Mouse (Mus musculus): ENCODE measurements around the gene Nup133.

The Nup133 gene

DNA sequence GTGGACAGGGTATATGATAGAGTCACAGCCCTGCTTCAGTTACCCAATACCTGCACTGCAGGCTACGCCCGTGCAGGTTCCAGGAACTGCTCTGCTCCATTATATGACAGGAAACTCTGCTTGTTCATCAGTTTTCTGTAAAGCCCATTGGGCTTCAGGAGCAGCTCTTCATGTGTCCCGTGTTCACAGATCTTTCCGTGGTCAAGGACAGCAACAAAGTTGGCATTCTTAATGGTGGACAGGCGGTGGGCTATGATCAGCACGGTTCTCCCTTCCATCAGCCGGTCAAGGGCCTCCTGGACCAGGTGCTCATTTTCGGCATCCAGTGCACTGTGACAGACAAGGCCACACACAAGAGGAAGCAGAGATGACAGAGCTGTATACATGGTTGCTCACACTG is 5.2 kb upstream of the Nup133 start:
- in situ Hi-C loops (cut with MboI; ENCODE audit: unreplicated experiment in 2 of 2) = no loop called here

DNA sequence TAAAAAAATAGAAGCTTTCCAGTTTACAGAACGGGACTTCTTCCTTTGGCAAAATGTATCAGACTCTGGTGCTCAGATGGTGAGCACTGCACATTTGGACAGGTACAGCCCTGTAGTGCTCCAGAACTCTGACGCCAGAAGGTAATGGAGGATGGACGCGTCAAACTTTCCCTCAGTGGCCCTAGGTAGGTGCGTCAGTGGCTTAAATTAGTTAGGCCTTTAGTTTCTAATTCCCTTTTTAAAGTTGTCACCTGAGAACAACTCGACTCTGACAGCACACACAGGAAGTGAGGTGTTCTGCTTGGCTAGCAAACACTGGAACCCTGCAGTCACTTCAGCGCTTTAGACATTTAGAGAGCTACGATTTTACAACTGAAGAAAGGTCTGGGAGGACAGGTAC is 4.6 kb upstream of the Nup133 start:
- in situ Hi-C loops (cut with MboI; ENCODE audit: unreplicated experiment in 2 of 2) = no loop called here

DNA sequence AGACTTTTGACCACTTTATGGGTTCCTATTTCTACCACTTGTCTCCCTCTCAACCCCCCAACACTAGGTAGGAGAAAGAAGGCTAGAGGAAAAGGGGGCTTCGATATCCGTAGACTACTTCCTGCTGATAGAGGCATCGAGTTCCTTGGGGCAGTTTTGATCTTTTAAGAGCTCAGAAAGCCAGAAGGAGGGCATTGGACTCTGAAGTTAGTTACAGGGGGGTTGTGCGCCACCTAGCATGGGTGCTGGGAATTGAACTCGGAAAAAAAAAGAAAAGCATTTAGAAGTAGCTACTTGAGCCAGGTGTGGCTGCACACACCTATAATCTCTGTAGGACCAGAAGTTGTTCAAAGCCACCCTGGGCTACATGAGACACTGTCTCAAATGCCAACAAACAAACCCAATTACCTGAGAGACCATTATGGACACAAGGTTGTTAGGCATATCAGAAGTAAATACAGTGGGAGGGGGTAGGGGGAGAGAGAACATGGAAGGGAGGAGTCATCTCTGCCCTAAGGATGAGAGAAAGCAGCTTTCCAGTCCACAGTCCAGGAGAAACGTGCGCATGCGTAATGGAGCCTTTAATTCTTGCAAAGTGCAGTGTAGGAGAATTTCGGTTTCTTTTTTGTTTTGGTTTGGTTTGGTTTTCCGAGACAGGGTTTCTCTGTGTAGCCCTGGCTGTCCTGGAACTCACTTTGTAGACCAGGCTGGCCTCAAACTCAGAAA is 1.2 kb upstream of the Nup133 start:
- in situ Hi-C loops (cut with MboI; ENCODE audit: unreplicated experiment in 2 of 2) = no loop called here

DNA sequence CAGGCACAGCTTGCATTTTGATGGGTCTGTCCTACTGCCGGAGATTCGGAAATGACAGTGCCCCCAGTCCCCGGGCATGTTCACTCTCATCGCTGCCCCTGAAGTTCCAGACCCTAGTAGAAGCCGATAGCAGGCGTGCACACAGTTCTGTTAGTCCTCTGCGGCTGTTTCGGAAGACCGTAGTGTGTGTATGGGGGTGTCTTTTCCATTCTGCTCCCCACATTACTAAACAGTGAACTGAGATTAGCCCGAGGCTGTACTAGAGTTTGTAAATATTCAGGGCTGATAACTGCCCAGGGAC is 571 bp upstream of the Nup133 start:
- in situ Hi-C loops (cut with MboI; ENCODE audit: unreplicated experiment in 2 of 2) = no loop called here

DNA sequence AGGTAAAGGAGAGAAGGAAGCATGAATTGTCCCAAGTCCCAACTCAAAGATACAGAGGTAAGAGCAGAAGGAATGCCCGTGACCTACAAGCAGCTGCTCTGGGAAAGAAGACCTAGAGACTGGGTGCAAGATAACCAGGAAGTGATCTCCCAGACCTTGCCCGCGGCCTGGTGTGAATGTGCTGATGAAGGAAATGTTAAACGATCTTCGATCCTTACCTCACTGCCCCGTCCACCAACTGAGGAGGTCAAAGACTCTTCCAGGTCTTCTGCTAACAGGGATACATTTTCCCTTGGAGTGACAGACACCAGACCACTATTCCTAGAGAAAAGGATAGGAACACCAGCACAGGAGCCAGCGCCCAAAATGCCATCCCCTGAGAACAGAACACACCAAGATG is 20.0 kb downstream of the Nup133 start:
- in situ Hi-C loops (cut with MboI; ENCODE audit: unreplicated experiment in 2 of 2) = loop anchor here (5.0 to 10.0 kb wide), 2 partner anchors 94 to 428 kb away; no protein-coding TSS in a partner anchor

DNA sequence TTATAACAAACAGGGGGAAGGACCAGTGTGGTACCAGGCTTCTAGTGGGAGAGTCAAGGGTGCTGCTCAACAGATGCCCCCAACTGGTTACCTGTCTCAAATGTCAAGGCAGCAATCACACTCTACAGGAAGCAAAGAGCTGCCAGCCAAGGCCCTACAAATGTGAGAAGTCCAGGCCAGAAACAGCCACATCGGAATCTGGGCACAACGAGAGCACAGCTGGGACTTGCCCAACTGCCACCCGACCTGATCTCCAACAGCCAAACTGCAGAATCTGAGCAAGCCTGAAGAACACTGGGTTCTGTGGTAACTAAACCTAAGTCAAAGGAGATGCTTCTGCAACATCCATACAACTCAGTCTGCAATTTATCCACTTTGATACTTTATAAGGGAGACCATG is 23.4 kb downstream of the Nup133 start:
- in situ Hi-C loops (cut with MboI; ENCODE audit: unreplicated experiment in 2 of 2) = loop anchor here (5.0 to 10.0 kb wide), 2 partner anchors 91 to 432 kb away; no protein-coding TSS in a partner anchor

DNA sequence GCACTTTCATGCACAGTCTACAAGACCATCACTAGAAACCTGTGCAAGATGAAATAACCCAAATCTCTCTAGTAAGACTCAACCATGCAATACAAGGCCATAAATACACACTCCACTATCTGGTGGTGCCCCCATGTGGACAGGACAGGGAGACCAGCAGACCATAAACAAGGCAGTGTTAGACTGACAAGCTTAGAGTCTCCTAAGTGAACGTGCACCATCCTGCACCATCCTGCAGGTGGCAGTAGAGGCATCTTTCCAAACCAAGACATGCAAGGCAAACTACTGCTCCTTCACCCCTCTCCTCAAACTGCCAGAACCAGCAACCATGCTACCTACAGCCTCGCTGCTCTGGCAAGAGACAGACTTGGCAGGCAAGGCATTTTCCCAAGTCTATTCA is 24.3 kb downstream of the Nup133 start:
- in situ Hi-C loops (cut with MboI; ENCODE audit: unreplicated experiment in 2 of 2) = loop anchor here (5.0 to 10.0 kb wide), 4 partner anchors 87 to 433 kb away; no protein-coding TSS in a partner anchor

DNA sequence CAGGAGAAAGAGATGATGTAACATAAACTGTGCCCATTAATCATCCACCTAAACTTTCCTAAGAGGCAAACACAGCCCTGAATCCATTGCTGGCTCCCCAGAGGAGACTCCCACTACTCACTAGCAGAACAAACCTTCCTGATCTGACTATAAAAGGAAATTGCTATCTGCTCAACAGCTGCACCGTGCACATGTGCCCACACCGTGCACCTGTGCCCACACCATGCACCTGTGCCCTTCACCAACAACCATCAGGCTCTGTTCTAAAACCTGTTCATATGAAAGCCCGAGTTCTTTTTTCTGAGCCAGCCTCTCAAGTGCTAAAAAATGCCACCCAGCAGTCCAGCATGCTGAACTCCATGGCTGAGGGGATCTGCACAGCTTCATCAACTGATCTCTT is 34.4 kb downstream of the Nup133 start:
- in situ Hi-C loops (cut with MboI; ENCODE audit: unreplicated experiment in 2 of 2) = no loop called here

DNA sequence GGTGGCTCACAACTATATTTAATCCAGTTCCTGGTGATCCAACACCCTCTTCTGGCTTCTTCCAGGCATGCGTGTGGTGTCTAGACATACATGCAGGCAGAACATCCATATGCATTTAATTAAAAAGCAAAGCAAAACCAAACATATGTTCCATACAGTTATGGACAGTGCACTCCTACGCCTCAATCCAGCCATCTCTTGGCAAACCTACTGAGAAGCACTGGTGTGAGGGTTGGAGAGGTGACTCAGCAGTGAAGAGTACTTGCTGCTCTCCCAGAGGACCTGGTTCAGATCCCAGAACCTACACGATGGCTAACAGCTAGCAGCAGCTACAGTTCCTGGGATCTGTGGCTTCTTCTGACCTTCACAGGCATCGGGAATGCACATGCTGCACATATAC is 36.8 kb downstream of the Nup133 start:
- in situ Hi-C loops (cut with MboI; ENCODE audit: unreplicated experiment in 2 of 2) = no loop called here

DNA sequence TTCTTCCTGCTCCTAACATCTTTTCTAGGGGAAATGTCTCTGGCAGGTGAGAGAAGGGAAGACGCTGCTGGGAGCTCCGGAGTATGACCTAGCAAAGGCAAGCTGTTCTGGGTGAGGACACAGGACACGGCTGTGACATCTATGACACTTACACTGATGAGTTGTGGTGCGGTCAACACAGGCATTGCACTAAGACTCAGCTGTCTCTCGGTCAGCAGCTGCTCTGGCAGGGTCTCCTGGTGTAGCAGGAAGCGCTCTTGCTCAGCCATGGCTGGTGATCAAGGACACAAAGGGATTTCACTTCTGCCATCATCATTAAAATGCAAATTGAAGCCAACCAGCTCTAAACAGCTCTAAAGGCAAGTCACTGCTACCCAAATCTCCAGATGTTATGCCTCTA is 41.5 kb downstream of the Nup133 start:
- in situ Hi-C loops (cut with MboI; ENCODE audit: unreplicated experiment in 2 of 2) = no loop called here

DNA sequence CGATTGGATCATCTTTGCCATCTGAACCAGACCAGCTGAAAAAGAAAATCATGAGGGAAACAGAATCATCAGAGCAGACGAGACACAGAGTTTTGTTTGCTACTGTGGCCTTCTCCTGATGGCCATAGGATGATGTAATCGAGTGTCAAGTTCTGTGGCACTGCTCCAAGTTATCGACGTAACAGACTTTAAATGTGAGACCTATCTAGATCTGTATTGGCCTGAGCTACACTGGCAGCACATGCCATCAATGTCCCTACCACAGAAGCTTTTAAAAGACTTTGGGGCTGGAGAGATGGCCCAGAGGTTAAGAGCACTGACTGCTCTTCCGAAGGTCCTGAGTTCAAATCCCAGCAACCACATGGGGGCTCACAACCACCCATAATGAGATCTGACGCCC is 46.4 kb downstream of the Nup133 start:
- in situ Hi-C loops (cut with MboI; ENCODE audit: unreplicated experiment in 2 of 2) = no loop called here

DNA sequence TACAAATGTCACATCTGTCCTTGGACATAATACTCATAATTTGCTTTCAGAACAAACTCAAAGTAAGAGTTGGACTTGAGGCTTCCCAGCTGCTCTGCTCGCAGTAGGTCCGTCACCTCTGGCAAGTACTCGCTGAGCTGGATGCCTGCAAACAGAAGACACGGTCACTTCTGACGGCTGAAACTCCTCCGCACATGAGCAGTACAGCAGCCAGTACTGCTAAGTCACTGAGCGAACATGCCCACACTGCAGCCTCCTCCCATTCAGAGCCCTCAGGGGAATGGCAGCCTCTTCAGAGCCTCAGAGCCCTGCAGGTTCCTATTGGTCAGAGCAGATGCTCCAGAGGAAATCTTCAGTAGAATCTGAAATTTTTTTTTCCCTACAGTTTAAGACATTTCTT is 49.7 kb downstream of the Nup133 start:
- in situ Hi-C loops (cut with MboI; ENCODE audit: unreplicated experiment in 2 of 2) = no loop called here

DNA sequence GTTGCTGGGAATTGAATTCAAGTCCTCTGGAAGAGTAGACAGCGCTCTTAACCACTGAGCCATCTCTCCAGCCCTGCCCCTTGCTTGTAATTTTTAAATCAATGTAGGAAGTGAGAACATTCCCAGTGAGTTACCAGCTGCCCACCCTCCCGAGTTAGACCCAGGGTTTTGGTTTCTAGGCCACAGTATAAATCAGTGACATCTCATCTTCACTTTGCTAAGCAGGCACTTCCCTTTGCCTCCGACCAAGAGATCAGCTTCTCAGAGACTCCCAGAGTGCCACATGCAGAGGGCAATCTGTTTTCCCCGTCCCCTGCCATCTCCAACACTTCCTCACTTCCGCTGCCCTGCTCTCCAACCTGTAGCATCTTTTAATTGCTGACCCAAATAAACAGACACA is 50.5 kb downstream of the Nup133 start:
- in situ Hi-C loops (cut with MboI; ENCODE audit: unreplicated experiment in 2 of 2) = no loop called here

DNA sequence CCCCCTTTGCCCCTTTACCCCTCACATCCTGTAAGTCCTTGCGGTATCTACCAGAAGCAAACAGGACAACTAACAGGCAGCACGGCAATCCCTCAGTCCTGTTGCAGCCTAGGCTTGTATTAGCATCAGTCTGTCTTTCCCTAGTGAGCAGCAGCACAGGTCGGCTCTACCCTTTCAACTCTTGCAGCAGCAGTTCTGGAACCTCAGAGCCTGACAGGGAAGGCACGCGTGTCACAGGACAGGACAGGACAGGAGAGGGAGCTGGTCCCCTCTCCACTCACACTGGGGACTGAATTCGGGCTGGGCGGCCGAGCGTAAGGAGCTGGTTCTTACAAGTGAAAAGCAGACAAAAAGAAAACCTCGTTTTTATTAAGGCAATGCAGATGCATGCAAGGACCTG is 52.3 kb downstream of the Nup133 start:
- in situ Hi-C loops (cut with MboI; ENCODE audit: unreplicated experiment in 2 of 2) = no loop called here

DNA sequence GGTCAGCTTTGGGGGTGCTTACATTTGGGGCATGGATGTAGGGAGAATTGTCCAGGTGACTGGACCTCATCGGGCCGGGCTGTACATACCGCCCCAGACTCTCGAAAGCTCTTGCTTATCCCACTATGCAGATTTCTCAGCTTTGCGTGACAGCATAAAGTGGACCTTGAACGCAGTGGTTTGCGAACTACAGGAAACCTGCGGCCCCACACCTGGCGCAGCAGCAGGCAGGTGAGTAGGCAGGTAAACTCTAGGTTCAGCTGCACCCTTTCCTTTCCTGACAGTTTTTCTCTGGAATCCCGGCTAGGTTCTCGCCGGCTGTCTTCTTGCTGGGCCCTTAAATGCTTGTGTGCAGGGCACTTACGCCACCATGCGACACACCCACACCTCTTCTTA is 52.7 kb downstream of the Nup133 start:
- in situ Hi-C loops (cut with MboI; ENCODE audit: unreplicated experiment in 2 of 2) = no loop called here

DNA sequence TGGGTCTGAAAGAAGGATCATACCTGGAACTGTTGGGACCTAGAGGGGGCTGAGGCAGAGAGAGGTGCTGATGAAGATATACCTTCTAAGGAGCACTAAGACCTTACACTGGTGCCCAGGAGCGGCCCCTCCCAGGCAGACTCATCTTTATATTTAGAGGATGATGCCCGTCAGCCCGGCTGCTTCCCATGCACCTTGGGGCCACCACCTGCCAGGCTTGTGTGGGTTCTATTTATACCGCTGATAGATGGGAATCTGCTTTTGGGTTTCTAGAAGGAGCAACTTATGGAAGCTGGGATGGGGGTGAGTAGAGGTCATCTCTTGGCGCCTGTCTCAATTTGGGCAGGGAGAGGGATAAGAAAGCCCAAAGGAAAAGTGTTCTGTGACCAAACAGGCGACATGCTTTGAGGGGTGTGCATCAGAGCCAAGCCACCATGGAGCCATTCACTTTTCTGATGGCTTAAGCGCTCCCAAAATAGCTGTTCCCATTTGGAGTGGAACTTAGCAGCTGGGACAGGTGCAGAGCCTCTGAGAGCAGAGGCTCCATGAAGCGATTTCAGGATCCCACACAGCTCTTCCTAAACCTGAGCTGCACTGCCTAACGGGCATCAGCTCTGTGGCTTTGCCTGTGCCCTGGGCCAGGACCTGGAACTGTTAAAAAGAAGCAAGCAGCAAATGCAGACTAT is 53.2 kb downstream of the Nup133 start:
- in situ Hi-C loops (cut with MboI; ENCODE audit: unreplicated experiment in 2 of 2) = no loop called here

DNA sequence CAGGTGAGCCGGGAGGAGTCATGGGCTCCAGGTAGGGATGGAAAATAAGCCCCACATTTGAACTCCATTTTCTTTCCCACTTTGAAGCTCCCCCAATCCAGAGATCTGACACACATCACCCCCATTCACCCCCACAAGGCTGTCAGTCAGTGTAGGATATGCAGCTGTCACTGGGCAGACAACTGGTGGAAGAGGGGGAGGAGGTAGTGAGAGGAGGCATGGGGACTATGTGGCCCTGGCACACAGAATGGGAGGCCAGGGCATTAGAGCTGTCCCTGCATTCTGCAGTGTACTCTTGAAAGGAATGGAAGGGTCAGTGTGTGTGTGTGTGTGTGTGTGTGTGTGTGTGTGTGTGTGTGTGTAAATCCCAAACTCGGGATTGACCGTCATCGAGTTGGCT is 53.8 kb downstream of the Nup133 start:
- in situ Hi-C loops (cut with MboI; ENCODE audit: unreplicated experiment in 2 of 2) = no loop called here

DNA sequence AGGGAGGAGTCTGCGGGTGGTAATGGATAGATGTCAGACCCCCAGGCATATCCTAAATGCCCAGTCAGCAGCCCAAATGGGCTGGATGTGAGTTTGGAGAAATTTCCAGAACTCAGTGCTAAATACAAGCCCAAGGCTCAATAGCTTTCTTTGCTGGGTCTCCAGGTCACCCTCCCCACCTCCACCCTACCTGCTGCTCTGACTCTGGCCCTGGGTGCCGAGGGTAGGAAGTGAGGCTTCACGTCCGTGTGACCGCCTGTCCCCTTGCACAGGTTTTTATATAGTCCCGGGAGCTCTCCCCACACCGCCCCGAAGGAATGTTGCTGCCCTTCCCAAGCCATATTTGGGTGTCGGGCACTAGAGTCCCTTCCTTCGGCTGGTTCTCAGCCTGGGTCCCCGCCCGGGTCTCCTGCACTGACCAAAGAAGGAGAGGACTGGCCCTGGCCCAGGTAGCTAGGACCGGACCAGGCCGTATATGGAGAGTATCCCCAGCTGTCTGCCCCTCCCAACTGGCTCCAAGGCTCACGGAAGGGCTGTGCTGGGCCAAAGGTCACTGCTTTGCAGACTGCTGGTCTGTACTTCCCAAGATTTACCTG is 54.5 kb downstream of the Nup133 start, which contains the start of gene Acta1:
Gene Acta1 (minus strand): TSS at position 250 of the 596 bp plus-strand sequence.
- in situ Hi-C loops (cut with MboI; ENCODE audit: unreplicated experiment in 2 of 2) = no loop called here

DNA sequence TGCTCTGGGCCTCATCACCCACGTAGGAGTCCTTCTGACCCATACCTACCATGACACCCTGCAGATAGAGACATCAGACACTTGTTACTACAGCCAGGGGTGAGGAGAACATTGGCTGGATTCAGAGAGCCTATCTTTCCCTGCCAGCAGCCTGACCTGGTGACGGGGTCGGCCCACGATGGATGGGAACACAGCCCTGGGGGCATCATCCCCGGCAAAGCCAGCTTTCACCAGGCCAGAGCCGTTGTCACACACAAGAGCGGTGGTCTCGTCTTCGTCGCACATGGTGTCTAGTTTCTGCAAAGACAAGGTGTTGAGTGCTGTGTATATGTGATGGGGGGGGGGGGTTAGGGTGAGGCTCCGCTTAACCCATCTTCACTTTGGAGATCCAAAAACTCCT is 55.7 kb downstream of the Nup133 start:
- in situ Hi-C loops (cut with MboI; ENCODE audit: unreplicated experiment in 2 of 2) = no loop called here

DNA sequence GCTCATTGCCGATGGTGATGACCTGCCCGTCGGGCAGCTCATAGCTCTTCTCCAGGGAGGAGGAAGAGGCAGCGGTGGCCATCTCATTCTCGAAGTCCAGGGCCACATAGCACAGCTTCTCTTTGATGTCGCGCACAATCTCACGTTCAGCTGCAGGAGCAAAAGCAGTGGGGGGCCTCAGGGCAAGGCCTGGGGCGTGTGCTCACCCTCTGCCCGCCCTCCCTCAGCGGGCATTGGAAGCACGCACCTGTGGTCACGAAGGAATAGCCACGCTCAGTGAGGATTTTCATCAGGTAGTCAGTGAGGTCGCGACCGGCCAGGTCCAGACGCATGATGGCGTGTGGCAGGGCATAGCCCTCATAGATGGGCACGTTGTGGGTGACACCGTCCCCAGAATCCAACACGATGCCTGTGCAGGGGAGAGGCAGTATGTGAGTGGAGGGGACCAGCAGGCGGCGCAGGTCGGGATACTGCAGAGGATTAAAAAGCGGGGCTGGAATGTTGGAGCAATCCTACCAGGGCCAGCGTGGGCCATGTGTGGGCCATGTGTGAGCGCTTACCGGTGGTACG is 56.4 kb downstream of the Nup133 start:
- in situ Hi-C loops (cut with MboI; ENCODE audit: unreplicated experiment in 2 of 2) = no loop called here

DNA sequence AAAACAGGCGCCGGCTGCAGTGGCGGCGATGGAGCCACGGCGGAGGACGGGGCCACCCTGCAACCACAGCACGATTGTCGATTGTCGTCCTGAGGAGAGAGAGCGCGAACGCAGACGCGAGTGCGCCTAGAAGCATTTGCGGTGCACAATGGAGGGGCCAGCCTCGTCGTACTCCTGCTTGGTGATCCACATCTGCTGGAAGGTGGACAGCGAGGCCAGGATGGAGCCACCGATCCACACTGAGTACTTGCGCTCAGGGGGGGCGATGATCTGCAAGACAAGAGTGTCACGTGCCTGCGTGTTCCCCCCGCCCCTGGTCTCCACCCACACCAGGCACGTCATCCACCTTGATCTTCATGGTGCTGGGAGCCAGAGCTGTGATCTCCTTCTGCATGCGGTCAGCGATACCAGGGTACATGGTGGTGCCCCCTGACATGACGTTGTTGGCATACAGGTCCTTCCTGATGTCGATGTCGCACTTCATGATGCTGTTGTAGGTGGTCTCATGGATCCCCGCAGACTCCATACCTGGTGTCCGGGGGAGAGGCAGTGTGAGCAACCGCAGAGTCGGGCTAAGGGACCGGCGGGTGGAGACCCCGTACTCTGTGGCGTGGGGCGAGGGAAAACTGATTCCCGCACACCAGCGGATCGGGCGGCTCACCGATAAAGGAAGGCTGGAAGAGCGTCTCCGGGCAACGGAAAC is 57.0 kb downstream of the Nup133 start:
- in situ Hi-C loops (cut with MboI; ENCODE audit: unreplicated experiment in 2 of 2) = no loop called here

All from v-Abl transformed pro-B cells (cell line).